Mouse (Mus musculus): Measurements from ENCODE around the gene Krtap5-3.
"Not testable (repeated sequence)": the region's sequence is repeated elsewhere in the genome, so short reads cannot be mapped to it uniquely, and the experiment has no call there.

- TF ChIP-seq POLR2A (IDR thresholded peaks at IDR 0.05; ENCODE audit: insufficient read depth, low read depth, low read length); EP300 (IDR thresholded peaks at IDR 0.05; ENCODE audit: insufficient read depth, low read depth, low read length); CTCF (IDR thresholded peaks at IDR 0.05): not testable (repeated sequence)
These were observed 44.2 kb upstream of the Krtap5-3 start, which contains the start of gene Gm29735 for GRCm38 (mm10) chr7:142157013-142157412.

Measured in heart, adult 2 months (tissue).